Mouse (Mus musculus) kidney, adult 2 months (tissue): ENCODE measurements at regions not wholly inside any gene's neighbourhood (a gene's known extent, or its start where the extent isn't known, plus 50 kb on each side); places are given as distances from the start of the nearest gene placed in this dataset.
"Not testable (repeated sequence)": the region's sequence is repeated elsewhere in the genome, so short reads cannot be mapped to it uniquely, and the experiment has no call there.

ENCODE experiments used
- DNase-seq: peaks from one replicate; pipeline ENCODE4 v3.0.0; 2021
- H3K27ac ChIP-seq: fragments of 200-500 bp; 2 replicates; pipeline ENCODE4 v1.5.1; 2012; ENCODE audit warnings: low read depth, low read length, control low read depth, inconsistent platforms; ENCODE audit not compliant: insufficient read depth
- H3K27me3 ChIP-seq: fragments of 200-500 bp; replicated peaks from 2 replicates; pipeline ENCODE4 v1.6.1; 2012; ENCODE audit warnings: mild to moderate bottlenecking, moderate library complexity, low read length, inconsistent platforms; ENCODE audit not compliant: control insufficient read depth, insufficient read depth
- H3K36me3 ChIP-seq: fragments of 200-500 bp; 2 replicates; pipeline ENCODE4 v1.6.1; 2012; ENCODE audit warnings: mild to moderate bottlenecking, moderate library complexity, low read length, inconsistent platforms; ENCODE audit not compliant: control insufficient read depth, insufficient read depth
- H3K4me1 ChIP-seq: fragments of 200-500 bp; 2 replicates; pipeline ENCODE4 v1.6.1; 2011; ENCODE audit warnings: low read length; ENCODE audit not compliant: control insufficient read depth, insufficient read depth
- H3K4me3 ChIP-seq: fragments of 200-500 bp; 2 replicates; pipeline ENCODE4 v1.5.1; 2011; ENCODE audit warnings: mild to moderate bottlenecking, low read depth, low read length, control low read depth; ENCODE audit not compliant: insufficient read depth
- CTCF ChIP-seq: fragments of 200-500 bp; conservative IDR thresholded peaks from 2 replicates; pipeline ENCODE4 v1.5.1; 2011; ENCODE audit warnings: low read depth, mild to moderate bottlenecking, control low read depth, low read length, moderate library complexity, mixed read lengths; ENCODE audit not compliant: insufficient read depth, insufficient read length
- POLR2A ChIP-seq: fragments of 200-500 bp; IDR thresholded peaks from one replicate; pipeline ENCODE4 v1.6.1; 2011; ENCODE audit warnings: low read depth, low read length, control low read depth
- WGBS: fragments of 180-500 bp; shearing (Covaris S2); methylation state at CpG from one replicate; pipeline ENCODE4 v1.1.7; 2018; 5-methylcytosine and 5-hydroxymethylcytosine counted together

- 11% methylated on average over 1 of the region's 1 CpGs for WGBS
- no peak overlapping the region for H3K4me3 ChIP-seq
- no peak for TF ChIP-seq POLR2A
- TF ChIP-seq CTCF = no peak
Measured at GRCm38 (mm10) chr16:19179214-19180010, 134.5 kb downstream of the Olfr164 start.

GRCm38 (mm10) chr16:19153046-19153445 is 160.8 kb downstream of the Olfr164 start:
- H3K4me3 ChIP-seq = no peak overlapping the region
- no peak for TF ChIP-seq CTCF
- no peak for TF ChIP-seq POLR2A
- no peaks in the 10 kb centered on the region for H3K4me1 ChIP-seq
- H3K27me3 ChIP-seq = no peaks in the 10 kb centered on the region
- no peak for DNase-seq
- 54% methylated on average over 2 of the region's 2 CpGs for WGBS
- no peak overlapping the region for H3K27ac ChIP-seq
- no peaks in the 10 kb centered on the region for H3K36me3 ChIP-seq

More at GRCm38 (mm10) chr16:19179214-19180010, 134.5 kb downstream of the Olfr164 start:
- no peak overlapping the region for H3K27ac ChIP-seq
- no peaks in the 10 kb centered on the region for H3K36me3 ChIP-seq
- no peaks in the 10 kb centered on the region for H3K4me1 ChIP-seq
- H3K27me3 ChIP-seq = no peaks in the 10 kb centered on the region
- DNase-seq = no peak

- H3K36me3 ChIP-seq, H3K27me3 ChIP-seq, DNase-seq, H3K4me1 ChIP-seq, H3K27ac ChIP-seq, H3K4me3 ChIP-seq: not testable (repeated sequence)
- WGBS = 81% methylated on average over 1 of the region's 1 CpGs
Measured at GRCm38 (mm10) chr16:19152465-19152864, 161.4 kb downstream of the Olfr164 start.

- no peaks in the 10 kb centered on the region for H3K27me3 ChIP-seq
- H3K4me3 ChIP-seq = no peak overlapping the region
- no peak for TF ChIP-seq POLR2A
- H3K4me1 ChIP-seq = no peaks in the 10 kb centered on the region
- H3K27ac ChIP-seq = no peak overlapping the region
- no peak for DNase-seq
- WGBS = 67% methylated on average over 2 of the region's 2 CpGs
- H3K36me3 ChIP-seq = no peaks in the 10 kb centered on the region
Measured at GRCm38 (mm10) chr16:19151110-19151509, 162.8 kb downstream of the Olfr164 start.

- Histone ChIP-seq H3K4me3 (no peak overlapping the region), H3K27ac (no peak overlapping the region), H3K4me1 (no peaks in the 10 kb centered on the region), H3K36me3 (no peaks in the 10 kb centered on the region), H3K27me3 (no peaks in the 10 kb centered on the region)
- DNase-seq = no peak
- TF ChIP-seq POLR2A = no peak
- no peak for TF ChIP-seq CTCF
- 83% methylated on average over 2 of the region's 2 CpGs for WGBS
Measured at GRCm38 (mm10) chr16:19150582-19150981, 163.3 kb downstream of the Olfr164 start.

- Histone ChIP-seq H3K4me3 (no peak overlapping the region), H3K4me1 (no peaks in the 10 kb centered on the region), H3K27ac (no peak overlapping the region), H3K36me3 (no peaks in the 10 kb centered on the region), H3K27me3 (no peaks in the 10 kb centered on the region)
- 66% methylated on average over 2 of the region's 2 CpGs for WGBS
- DNase-seq = peak; percentile 2
- TF ChIP-seq POLR2A (no peak), CTCF (peak; percentile 43; the same call in 1 of the 2 replicates)
Measured at GRCm38 (mm10) chr16:19146290-19146983, 167.4 kb downstream of the Olfr164 start.
